Mouse (Mus musculus) olfactory bulb, adult 2 months (tissue): ENCODE data around the gene Cdc123.

Experiments used
- CTCF ChIP-seq: fragments of 200-500 bp; IDR thresholded peaks from 2 replicates; pipeline ENCODE4 v1.5.1; 2012; ENCODE audit warnings: low read depth, mild to moderate bottlenecking, low read length, moderate library complexity; ENCODE audit not compliant: insufficient read depth
- POLR2A ChIP-seq: fragments of 200-500 bp; IDR thresholded peaks from 2 replicates; pipeline ENCODE4 v1.6.1; 2012; ENCODE audit warnings: mild to moderate bottlenecking, low read depth, low read length, moderate library complexity; ENCODE audit not compliant: insufficient read depth

GRCm38 (mm10) chr2:5758569-5758968 is 86.4 kb downstream of the Cdc123 start:
- TF ChIP-seq POLR2A (no peak), CTCF (no peak)
